Mouse (Mus musculus) kidney, postnatal 4 days (tissue): ENCODE data around the gene Atp6v1fnb.

Experiments
- DNase-seq, 2 experiments: peaks; one replicate each; pipeline ENCODE4 v3.0.0; 2021; ENCODE audit warnings: mixed read lengths in 2 of 2

Gene Atp6v1fnb

GRCm38 (mm10) chr6:29467583-29468354, 3.5 kb upstream of the Atp6v1fnb start, which contains the start of gene Atp6v1f:
Atp6v1f (plus strand) TSS chr6:29467718.
- DNase-seq, result peak; percentile 97

GRCm38 (mm10) chr6:29468851-29469250, 2.4 kb upstream of the Atp6v1fnb start:
- DNase-seq, result peak in 1 of 2 experiments; percentile 17

- peak; percentile 88 to 93 for DNase-seq
Observed at GRCm38 (mm10) chr6:29473941-29474691, 2.9 kb downstream of the Atp6v1fnb start.

- peak in 1 of 2 experiments; percentile 21 for DNase-seq
Observed at GRCm38 (mm10) chr6:29474736-29475135, 3.5 kb downstream of the Atp6v1fnb start.

GRCm38 (mm10) chr6:29482691-29483090, 11.5 kb downstream of the Atp6v1fnb start:
- no peak for DNase-seq

GRCm38 (mm10) chr6:29484716-29485559, 13.7 kb downstream of the Atp6v1fnb start:
- DNase-seq, result peak; percentile 91 to 92

- no peak for DNase-seq
Observed at GRCm38 (mm10) chr6:29485951-29486350, 14.7 kb downstream of the Atp6v1fnb start.

GRCm38 (mm10) chr6:29494101-29494500, 22.9 kb downstream of the Atp6v1fnb start:
- peak; percentile 72 to 78 for DNase-seq

- DNase-seq, result peak in 1 of 2 experiments; percentile 30
Observed at GRCm38 (mm10) chr6:29496270-29496669, 25.0 kb downstream of the Atp6v1fnb start.

- peak in 1 of 2 experiments; percentile 13 for DNase-seq
Observed at GRCm38 (mm10) chr6:29497791-29498190, 26.6 kb downstream of the Atp6v1fnb start.

- DNase-seq, result no peak
Observed at GRCm38 (mm10) chr6:29500177-29500576, 28.9 kb downstream of the Atp6v1fnb start.

- no peak for DNase-seq
Observed at GRCm38 (mm10) chr6:29500810-29501209, 29.6 kb downstream of the Atp6v1fnb start.

GRCm38 (mm10) chr6:29501599-29501998, 30.4 kb downstream of the Atp6v1fnb start:
- no peak for DNase-seq

GRCm38 (mm10) chr6:29505493-29505892, 34.3 kb downstream of the Atp6v1fnb start:
- DNase-seq, result peak in 1 of 2 experiments; percentile 27

- no peak for DNase-seq
Observed at GRCm38 (mm10) chr6:29506834-29507233, 35.6 kb downstream of the Atp6v1fnb start.

- DNase-seq, result peak; percentile 72 to 80
Observed at GRCm38 (mm10) chr6:29507447-29508309, 36.4 kb downstream of the Atp6v1fnb start, which contains the start of gene Kcp. Kcp (minus strand) TSS chr6:29507952.

- DNase-seq, result no peak
Observed at GRCm38 (mm10) chr6:29509086-29509485, 37.8 kb downstream of the Atp6v1fnb start.

GRCm38 (mm10) chr6:29513284-29513683, 42.0 kb downstream of the Atp6v1fnb start:
- peak; percentile 72 to 85 for DNase-seq

- DNase-seq, result peak; percentile 87 to 91
Observed at GRCm38 (mm10) chr6:29517139-29517538, 45.9 kb downstream of the Atp6v1fnb start.

GRCm38 (mm10) chr6:29522626-29523300, 51.5 kb downstream of the Atp6v1fnb start:
- DNase-seq, result no peak
